Mouse (Mus musculus): ENCODE results near the gene Cdc42ep2. TPM values are rescaled to one million over a fixed set of nuclear protein-coding genes. Genes with fewer than 3 reads are reported as not detected.
A peak's percentile ranks its signal among the peaks of the same experiment; 100 is the strongest.

The Cdc42ep2 gene
- total RNA-seq, 2 experiments from 2014 or later, result 1.7 to 3.4 TPM

GRCm38 (mm10) chr19:5913007-5913719 lies 11.5 kb downstream of the Cdc42ep2 start, which contains the start of gene Dpf2:
Gene Dpf2 (minus strand): TSS chr19:5913010.
- no peak for ATAC-seq (ENCODE audit: poor library complexity, severe bottlenecking)

GRCm38 (mm10) chr19:5912103-5913006 lies 12.3 kb downstream of the Cdc42ep2 start:
- peak; percentile 98 for ATAC-seq (ENCODE audit: poor library complexity, severe bottlenecking)

- ATAC-seq (ENCODE audit: poor library complexity, severe bottlenecking), result no peak
Observed at GRCm38 (mm10) chr19:5911430-5912102, 13.1 kb downstream of the Cdc42ep2 start.

- no peak for ATAC-seq (ENCODE audit: poor library complexity, severe bottlenecking)
Observed at GRCm38 (mm10) chr19:5910221-5910620, 14.4 kb downstream of the Cdc42ep2 start.

- ATAC-seq (ENCODE audit: poor library complexity, severe bottlenecking), result no peak
Observed at GRCm38 (mm10) chr19:5907275-5907674, 17.3 kb downstream of the Cdc42ep2 start.

GRCm38 (mm10) chr19:5894002-5894678 lies 30.5 kb downstream of the Cdc42ep2 start, which contains the start of gene Tigd3:
Gene Tigd3 (minus strand): TSS chr19:5894149.
- ATAC-seq (ENCODE audit: poor library complexity, severe bottlenecking), result peak; percentile 98

GRCm38 (mm10) chr19:5893282-5894001 lies 31.2 kb downstream of the Cdc42ep2 start:
- peak; percentile 14; the same call in 1 of the 2 replicates for ATAC-seq (ENCODE audit: poor library complexity, severe bottlenecking)

- no peak for ATAC-seq (ENCODE audit: poor library complexity, severe bottlenecking)
Observed at GRCm38 (mm10) chr19:5892735-5893134, 31.9 kb downstream of the Cdc42ep2 start.

GRCm38 (mm10) chr19:5892262-5892661 lies 32.4 kb downstream of the Cdc42ep2 start:
- ATAC-seq (ENCODE audit: poor library complexity, severe bottlenecking), result no peak

GRCm38 (mm10) chr19:5891521-5892258 lies 32.9 kb downstream of the Cdc42ep2 start:
- ATAC-seq (ENCODE audit: poor library complexity, severe bottlenecking), result no peak

- no peak for ATAC-seq (ENCODE audit: poor library complexity, severe bottlenecking)
Observed at GRCm38 (mm10) chr19:5889211-5889610, 35.4 kb downstream of the Cdc42ep2 start.

GRCm38 (mm10) chr19:5887234-5887815 lies 37.3 kb downstream of the Cdc42ep2 start:
- ATAC-seq (ENCODE audit: poor library complexity, severe bottlenecking), result peak; percentile 35; the same call in 1 of the 2 replicates

GRCm38 (mm10) chr19:5885838-5886237 lies 38.8 kb downstream of the Cdc42ep2 start:
- ATAC-seq (ENCODE audit: poor library complexity, severe bottlenecking), result no peak

GRCm38 (mm10) chr19:5883935-5884334 lies 40.7 kb downstream of the Cdc42ep2 start:
- no peak for ATAC-seq (ENCODE audit: poor library complexity, severe bottlenecking)

- ATAC-seq (ENCODE audit: poor library complexity, severe bottlenecking), result 0 out of 2 replicates have a peak, but pooled peaks have one; percentile 31
Observed at GRCm38 (mm10) chr19:5882079-5882478, 42.5 kb downstream of the Cdc42ep2 start.

- no peak for ATAC-seq (ENCODE audit: poor library complexity, severe bottlenecking)
Observed at GRCm38 (mm10) chr19:5881155-5881554, 43.5 kb downstream of the Cdc42ep2 start.

- no peak for ATAC-seq (ENCODE audit: poor library complexity, severe bottlenecking)
Observed at GRCm38 (mm10) chr19:5879735-5880134, 44.9 kb downstream of the Cdc42ep2 start.

GRCm38 (mm10) chr19:5878916-5879315 lies 45.7 kb downstream of the Cdc42ep2 start:
- ATAC-seq (ENCODE audit: poor library complexity, severe bottlenecking), result no peak

GRCm38 (mm10) chr19:5878362-5878722 lies 46.3 kb downstream of the Cdc42ep2 start:
- ATAC-seq (ENCODE audit: poor library complexity, severe bottlenecking), result no peak

Data from megakaryocyte, adult 5-6 weeks (primary cell).